Comparison of ENCODE assay signal across 8 mouse cellular contexts in the genomic region with DNA sequence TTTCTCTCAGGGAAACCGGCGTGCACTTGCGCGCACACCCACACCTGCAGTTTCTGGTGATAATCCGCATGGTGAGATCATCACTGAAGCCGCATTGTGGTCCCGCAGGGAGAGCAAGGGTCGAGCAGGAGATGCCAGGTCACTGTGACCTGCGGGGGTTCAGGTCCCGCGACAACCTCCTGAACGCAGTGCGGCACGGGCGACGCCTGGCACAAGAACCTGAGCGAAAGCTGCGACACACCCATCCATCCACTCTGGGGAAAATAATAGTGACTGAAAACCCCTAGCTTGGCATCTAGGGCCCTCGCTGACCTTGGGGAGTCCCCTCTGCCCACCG. TPM values are rescaled to one million over a fixed set of nuclear protein-coding genes. Genes with fewer than 3 reads are reported as not detected.
DNase-seq lines count a peak whose midpoint lies in the region; ATAC-seq lines count a peak whose summit lies in the region.

No protein-coding gene starts in this region.

- peak; percentile 48 to 72 for ATAC-seq in hematopoietic stem cell, adult 5-6 weeks (replicated peaks in 1 of 2; ENCODE audit: insufficient read depth in 1 of 2, low FRiP score in 2 of 2, low TSS enrichment in 1 of 2, low read depth in 1 of 2, poor library complexity in 2 of 2, severe bottlenecking in 2 of 2)

- peak; percentile 13 to 41 for DNase-seq in frontal cortex, adult 2 months (ENCODE audit: extremely low spot score in 1 of 2, low spot score in 1 of 2)
- DNase-seq in frontal cortex, postnatal 10 days (ENCODE audit: low spot score in 2 of 2) = no peak
- peak; percentile 2 for DNase-seq in ovary, adult 18-20 months (ENCODE audit: low spot score)
- DNase-seq in ovary, postnatal 10 days (ENCODE audit: low spot score) = no peak
- DNase-seq in mesoderm, embryonic 11.5 days (ENCODE audit: low read depth, low spot score) = peak; percentile 32
- no peak for DNase-seq in ovary, postnatal 14 days (ENCODE audit: low spot score)
- DNase-seq in testis, postnatal 10 days (ENCODE audit: low spot score) = no peak

RNA-seq across cellular contexts. Expression of gene Tmem246, which starts 0.9 kb away (rescaled TPM):
- polyA plus RNA-seq in frontal cortex, adult 2 months (2012; rRNA removed) = 67.2 and 73.6 TPM in 2 replicates
- 1.6 and 1.9 TPM in 2 replicates for total RNA-seq in hematopoietic stem cell, adult 5-6 weeks (2017)

RNA-seq across cellular contexts. Expression of gene Rnf20, which starts 35.0 kb away (rescaled TPM):
- polyA plus RNA-seq in frontal cortex, adult 2 months (2012; rRNA removed) = 69.8 and 74.9 TPM in 2 replicates
- 164 and 171 TPM in 2 replicates for total RNA-seq in hematopoietic stem cell, adult 5-6 weeks (2017)

RNA-seq across cellular contexts. Expression of gene Aldob, which starts 47.5 kb away (rescaled TPM):
- 3.3 and 3.7 TPM in 2 replicates for polyA plus RNA-seq in frontal cortex, adult 2 months (2012; rRNA removed)
- total RNA-seq in hematopoietic stem cell, adult 5-6 weeks (2017) = not detected in 2 replicates

Comparison
In these comparisons a context has a peak if more than half of its experiments do, and no peak if none do; other contexts are left out.
1. DNase-seq: peak in frontal cortex, adult 2 months (2 of 2), ovary, adult 18-20 months (single experiment) and mesoderm, embryonic 11.5 days (single experiment); none in frontal cortex, postnatal 10 days (0 of 2), ovary, postnatal 10 days (single experiment), ovary, postnatal 14 days (single experiment) and testis, postnatal 10 days (single experiment).